Mouse (Mus musculus) bone marrow macrophage, adult 2 months (primary cell): ENCODE results near the gene Tmigd1.

Source experiments
- CTCF ChIP-seq: IDR thresholded peaks from 2 replicates; pipeline ENCODE4 v1.5.1; 2012; ENCODE audit warnings: low read depth, mild to moderate bottlenecking, low read length, moderate library complexity
- POLR2A ChIP-seq: IDR thresholded peaks from 2 replicates; pipeline ENCODE4 v1.6.1; 2012; ENCODE audit warnings: mild to moderate bottlenecking, low read depth, low read length, borderline replicate concordance

- TF ChIP-seq POLR2A (no peak), CTCF (no peak)
These were observed 51.6 kb downstream of the Tmigd1 start for GRCm38 (mm10) chr11:76953536-76953935.
